Mouse (Mus musculus) liver, embryonic 18 days (tissue): ENCODE data around the gene Cd302. TPM values are rescaled to one million over a fixed set of nuclear protein-coding genes. Genes with fewer than 3 reads are reported as not detected.

Experiments
- polyA plus RNA-seq: library from polyadenylated mRNA; depleted of rRNA; stranded (reverse); fragments of >200 nt; gene quantifications from 2 replicates; pipeline ENCODE4 v1.2.3, GENCODE M21; 2012; rRNA removed

Cd302 gene
- polyA plus RNA-seq, result 95.1 and 106 TPM in 2 replicates

DNA sequence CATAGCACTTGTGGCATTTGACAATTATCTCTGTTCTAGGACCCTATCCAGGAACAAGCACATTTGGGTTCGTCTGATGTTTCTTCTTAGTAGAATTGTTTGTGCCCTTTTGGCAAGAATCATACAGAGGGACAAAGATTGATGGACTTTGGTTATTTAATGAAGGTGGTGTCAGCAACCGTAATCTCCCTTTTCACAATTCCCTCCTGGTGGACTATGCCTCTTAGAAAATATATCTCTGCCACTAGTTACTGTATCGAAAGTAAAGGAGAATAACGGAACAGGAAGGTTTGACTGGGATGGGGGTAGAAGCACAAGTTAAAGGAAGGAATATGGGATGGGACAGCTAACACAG is at the start of gene Cd302:
Gene Cd302, minus strand, starts transcription at position 22 of the 355 bp plus-strand sequence.

GRCm38 (mm10) chr2:60209703-60210651 is 74.3 kb downstream of the Cd302 start, which contains the start of the genes Baz2b and March7:
Baz2b (minus strand) TSS chr2:60209839.
March7 (plus strand) TSS chr2:60209887.

Other genes with a start within 250 kb of the Cd302 start
- gene Baz2b, start 74.6 kb downstream of the Cd302 start, polyA plus RNA-seq, result 8.6 and 10.4 TPM in 2 replicates
- 13.3 and 14.9 TPM in 2 replicates for gene March7, start 74.6 kb downstream of the Cd302 start, polyA plus RNA-seq
- gene Ly75, start 98.8 kb upstream of the Cd302 start, polyA plus RNA-seq, result 1.8 and 2.3 TPM in 2 replicates